Mouse (Mus musculus) T-helper 2 cell (primary cell): ENCODE results near the gene Gm3045.

Experiments
- in situ Hi-C: fragments of 300-600 bp; cut with MboI, MseI; formaldehyde crosslinking; loops from one replicate; pipeline ENCODE4 v1.15.1; 2025; ENCODE audit warnings: high pct_unique_total_duplicates

Gene Gm3045

DNA sequence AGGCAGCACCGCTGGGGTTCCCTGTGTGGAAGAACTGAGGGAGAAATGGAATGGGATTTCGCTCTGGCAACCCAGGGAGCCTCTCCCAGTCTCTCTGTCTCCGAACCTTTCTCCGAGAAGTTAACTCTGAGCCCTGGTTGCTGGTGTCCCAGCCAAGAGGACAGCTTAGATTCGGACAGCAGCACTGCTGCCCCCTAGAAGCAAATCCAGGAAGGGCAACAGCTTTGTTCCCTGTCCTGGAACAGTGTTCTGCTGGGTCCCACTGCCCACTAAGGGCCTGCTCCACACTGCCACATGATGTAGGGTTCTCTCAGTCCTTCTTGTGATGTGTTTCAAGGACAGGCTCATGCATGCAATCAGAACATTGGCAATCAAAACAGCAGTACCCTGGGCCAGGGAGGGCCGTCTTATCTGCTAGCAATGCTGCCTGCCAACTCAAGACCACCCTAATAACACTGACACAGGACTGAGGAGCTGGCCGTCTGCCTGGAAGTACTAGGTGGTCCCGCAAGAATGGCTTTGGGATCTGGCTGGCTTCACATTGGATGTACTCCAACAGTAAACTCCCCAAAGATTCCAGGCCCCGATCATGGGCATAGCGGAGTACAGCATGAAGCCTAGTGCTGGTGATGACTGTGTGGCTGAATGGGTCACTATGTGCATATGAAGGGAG lies 9.4 kb downstream of the Gm3045 start:
- in situ Hi-C loops: no loop called here

GRCm38 (mm10) chr13:56438211-56439075 lies 12.0 kb downstream of the Gm3045 start, which contains the start of gene Slc25a48:
Gene Slc25a48 (plus strand): TSS chr13:56438355.
- in situ Hi-C loops: no loop called here

DNA sequence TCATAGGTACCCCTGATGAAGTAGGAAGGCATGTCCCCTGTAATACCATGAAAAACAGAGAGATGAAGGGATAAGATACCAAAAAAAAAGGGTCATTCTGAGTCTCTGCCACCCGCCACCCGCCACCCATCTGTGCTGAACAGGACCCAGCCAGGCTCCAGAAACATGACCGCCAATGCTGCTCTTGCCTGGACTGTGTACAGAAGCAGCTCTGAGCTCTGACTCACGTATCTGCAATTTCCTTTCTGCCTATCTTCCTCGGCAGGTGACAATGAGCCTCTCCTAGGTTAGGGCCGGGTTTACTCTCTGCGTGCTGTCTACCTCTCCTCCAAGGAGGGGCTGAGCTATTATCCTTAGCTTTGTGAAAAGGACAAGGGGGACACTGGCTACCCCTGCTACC lies 17.0 kb downstream of the Gm3045 start:
- in situ Hi-C loops: no loop called here

- in situ Hi-C loops: no loop called here
Measured at GRCm38 (mm10) chr13:56444112-56444511, 17.7 kb downstream of the Gm3045 start.

GRCm38 (mm10) chr13:56444996-56445395 lies 18.6 kb downstream of the Gm3045 start:
- in situ Hi-C loops: no loop called here

DNA sequence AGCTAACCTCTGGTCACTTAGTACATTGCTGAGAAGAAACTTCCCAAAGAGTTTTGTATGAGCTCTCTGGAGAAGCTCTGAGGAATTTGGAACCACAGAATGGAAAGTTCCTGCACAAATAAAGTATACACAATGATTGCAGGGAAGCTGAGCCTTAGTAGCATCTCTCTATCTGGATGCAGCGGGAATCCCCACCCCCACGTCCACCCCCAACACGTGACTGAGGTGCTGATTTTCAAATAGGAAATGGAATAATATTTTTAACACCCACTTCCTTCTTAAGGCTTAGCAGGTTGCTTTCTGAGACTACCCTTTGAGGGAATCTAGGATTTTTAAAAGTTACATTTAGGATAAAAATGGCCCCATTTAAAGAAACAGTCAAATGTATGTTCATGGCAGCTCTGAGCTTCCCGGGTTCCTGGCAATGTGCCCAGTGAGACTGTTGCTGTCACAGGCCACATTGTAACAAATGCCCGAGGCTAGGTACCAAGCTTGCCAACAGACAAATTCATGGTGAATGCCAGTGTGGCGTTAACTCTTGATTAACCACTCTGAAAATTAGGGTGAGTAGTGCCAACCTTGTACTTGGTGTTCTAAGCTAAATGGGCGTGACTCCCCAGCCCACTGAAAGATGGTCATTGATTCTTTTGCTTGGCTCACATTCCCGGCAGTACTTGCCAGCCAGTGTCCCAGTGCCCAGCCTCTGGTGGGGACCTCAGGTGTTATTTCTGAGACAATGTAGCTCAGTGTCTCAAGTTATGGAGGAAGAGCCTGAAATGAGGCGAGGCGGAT lies 23.0 kb downstream of the Gm3045 start:
- in situ Hi-C loops: no loop called here

- in situ Hi-C loops: no loop called here
Measured at GRCm38 (mm10) chr13:56450035-56450434, 23.6 kb downstream of the Gm3045 start.

DNA sequence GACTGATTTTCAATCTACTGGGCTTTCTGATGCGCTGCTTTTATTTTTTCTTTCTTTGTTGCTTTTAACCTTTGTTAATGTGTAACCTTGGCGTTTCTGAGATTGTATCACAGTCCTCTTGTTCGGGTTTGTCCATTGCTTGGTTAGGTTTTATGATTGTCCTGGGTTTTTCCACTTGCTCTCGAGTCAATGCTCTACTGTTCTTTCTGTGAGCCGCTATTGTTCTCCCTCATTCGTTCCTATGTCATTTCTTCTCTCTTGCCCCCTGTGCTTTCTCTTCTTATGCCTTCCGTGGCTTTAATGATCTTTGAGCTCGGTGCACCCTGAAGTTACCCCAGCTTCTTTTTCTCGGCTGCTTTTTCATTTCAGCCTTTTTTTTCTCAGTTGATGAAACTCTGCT lies 31.6 kb downstream of the Gm3045 start:
- in situ Hi-C loops: no loop called here

GRCm38 (mm10) chr13:56461460-56461859 lies 35.1 kb downstream of the Gm3045 start:
- in situ Hi-C loops: no loop called here

DNA sequence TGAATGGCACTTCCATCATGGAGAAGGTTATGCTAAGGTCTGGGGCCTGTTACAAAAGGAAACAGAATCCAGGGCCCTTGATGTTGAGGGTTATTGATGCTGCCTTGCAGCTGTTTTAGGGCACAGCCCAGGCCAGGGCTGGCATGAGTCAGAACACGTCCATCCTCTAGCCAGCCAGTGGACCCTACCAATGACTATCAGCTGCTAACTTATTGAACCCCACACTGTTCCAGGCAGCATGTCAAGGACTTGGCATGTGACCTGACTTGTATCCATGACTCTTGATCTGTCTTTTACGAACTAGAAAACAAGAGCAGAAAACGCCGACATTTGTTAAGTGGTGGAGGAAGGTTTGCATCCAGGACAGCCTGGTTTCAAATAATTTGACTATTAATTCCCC lies 36.4 kb downstream of the Gm3045 start:
- in situ Hi-C loops: no loop called here

DNA sequence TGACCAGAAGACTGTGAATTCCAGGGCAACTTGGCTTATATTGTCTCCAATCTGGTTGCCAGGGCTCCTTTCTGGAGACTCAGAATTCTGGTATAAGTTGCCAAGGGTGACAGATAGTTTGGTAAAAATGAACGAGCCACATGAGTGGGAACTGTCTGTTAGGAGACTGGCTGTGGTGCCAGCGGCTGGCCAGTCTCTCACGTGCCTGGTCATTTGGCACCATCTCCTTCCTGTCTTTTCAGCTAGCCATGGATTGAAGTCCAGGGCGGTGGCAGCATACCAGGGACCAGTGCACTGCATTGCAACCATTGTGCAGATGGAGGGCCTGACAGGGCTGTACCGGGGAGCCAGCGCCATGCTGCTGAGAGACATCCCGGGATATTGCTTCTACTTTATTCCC lies 36.9 kb downstream of the Gm3045 start:
- in situ Hi-C loops: no loop called here

GRCm38 (mm10) chr13:56463750-56464149 lies 37.4 kb downstream of the Gm3045 start:
- in situ Hi-C loops: no loop called here

DNA sequence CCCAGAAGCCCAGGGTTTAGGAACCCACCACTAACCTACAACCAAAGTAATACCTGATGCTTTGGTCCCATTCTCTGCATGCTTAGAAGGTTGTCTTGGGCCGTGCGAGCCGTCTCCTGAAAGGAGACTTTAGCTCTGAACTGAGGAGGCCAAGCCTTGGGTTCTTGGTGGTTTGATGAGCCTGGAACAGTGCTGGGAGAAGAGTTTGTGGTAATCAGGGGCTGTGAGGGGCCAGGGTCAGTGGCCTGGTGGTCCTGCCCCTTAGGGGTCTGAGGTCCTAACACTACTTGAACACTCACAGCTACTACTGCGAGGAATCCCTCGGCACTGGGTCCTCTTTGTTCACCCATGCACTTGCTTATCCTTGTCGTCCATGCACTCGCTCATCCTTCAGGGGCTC lies 41.4 kb downstream of the Gm3045 start:
- in situ Hi-C loops: no loop called here

DNA sequence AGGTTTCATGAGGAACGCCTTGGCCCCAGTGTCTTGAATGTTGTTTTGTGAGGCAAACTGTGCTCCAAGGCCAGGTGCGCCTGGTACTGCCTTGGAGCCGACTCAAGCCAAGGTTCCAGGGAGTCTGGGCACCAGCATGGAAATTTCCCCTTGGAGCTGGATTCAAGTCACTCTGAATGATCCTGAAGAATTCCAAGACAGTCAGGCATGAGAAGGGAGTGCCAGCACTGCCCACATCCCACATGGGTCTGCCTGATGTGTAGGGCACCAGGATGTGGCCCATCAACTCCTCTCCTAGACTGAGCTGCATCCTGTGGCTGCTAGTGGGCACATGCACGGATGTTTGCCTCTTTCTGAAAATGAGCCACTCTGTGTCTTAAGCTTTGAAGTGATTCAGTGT lies 42.1 kb downstream of the Gm3045 start:
- in situ Hi-C loops: no loop called here

GRCm38 (mm10) chr13:56471211-56471610 lies 44.8 kb downstream of the Gm3045 start:
- in situ Hi-C loops: no loop called here

GRCm38 (mm10) chr13:56471951-56472350 lies 45.6 kb downstream of the Gm3045 start:
- in situ Hi-C loops: no loop called here

DNA sequence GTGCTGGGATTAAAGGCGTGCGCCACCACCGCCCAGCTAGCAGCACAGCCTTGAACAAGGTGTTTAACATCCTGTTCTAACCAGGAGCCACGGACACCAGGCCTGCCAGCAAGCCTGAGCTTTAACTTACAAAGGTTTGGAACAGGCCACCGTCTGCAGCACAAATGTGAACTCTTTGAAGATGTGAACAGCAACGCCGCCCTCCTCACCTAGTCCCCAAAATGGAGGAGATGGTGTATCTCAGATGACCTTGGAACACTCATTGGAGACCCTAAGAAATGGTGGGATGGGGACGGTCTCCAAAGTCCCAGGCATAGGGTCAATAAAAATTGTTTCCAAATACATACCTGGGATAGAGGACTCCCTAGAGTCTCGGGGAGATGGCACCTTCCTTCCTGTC lies 46.3 kb downstream of the Gm3045 start:
- in situ Hi-C loops: no loop called here

DNA sequence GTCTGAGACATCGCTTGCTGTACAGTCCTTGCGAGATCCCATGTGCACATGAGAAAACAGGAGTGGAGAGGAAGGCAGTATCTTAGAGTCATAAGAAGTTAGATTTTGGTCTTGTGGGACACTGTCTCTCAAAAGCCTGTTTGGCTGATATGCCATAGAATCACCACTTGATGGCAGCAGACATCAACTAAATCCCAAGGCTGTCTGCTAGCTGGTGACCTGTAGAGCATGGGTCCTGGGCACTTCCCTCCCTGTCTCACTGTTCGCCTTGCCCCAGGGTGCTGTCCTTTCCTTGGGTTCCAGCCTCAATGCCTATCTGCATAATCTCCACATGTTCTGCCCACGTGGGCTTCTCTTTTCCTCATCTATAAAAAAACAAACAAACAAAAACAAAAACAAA lies 49.0 kb downstream of the Gm3045 start:
- in situ Hi-C loops: loop anchor here (5.0 kb wide), 1 partner anchor 292 kb away; no protein-coding TSS in a partner anchor

DNA sequence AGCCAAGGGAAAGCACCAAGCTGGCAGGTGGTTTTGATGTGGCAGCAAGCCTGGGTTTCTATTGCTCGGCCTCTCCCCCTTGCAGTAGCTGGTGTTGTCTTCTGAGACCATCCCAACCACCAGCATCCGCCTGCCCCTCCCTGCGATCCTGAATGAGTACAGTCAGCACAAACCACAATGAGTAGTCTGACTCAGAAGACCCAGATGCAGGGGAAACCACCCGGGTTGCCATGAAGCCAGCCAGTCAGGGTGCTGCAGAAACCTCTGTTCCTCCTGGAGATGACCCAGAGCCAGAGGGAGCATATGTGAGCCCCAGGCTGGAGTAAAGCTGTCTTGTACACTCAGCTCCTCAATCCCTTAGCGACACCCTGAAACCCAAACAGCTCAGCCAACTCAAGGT lies 50.4 kb downstream of the Gm3045 start:
- in situ Hi-C loops: loop anchor here (5.0 kb wide), 1 partner anchor 291 kb away; no protein-coding TSS in a partner anchor

DNA sequence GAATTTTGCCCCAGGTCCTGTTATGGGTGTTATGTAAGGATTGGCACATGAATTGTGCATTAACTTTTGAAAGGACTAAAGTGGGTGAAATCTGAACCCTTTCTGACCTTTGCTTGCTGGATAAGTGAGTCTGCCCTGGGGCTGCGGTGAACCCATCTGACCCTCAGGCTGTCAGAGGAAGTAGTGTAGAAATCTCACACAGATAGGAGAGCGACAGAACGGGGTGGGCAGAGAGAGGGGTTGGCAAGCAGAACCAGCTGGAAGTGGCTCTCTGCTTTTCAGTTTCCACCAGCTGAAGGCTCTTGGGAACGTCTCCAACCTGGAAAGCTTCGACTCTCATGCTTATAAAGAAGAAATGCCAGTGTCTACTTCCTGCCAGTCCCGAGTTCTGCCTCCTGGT lies 50.9 kb downstream of the Gm3045 start:
- in situ Hi-C loops: loop anchor here (5.0 kb wide), 1 partner anchor 290 kb away; no protein-coding TSS in a partner anchor

- in situ Hi-C loops: loop anchor here (5.0 kb wide), 1 partner anchor 289 kb away; no protein-coding TSS in a partner anchor
Measured at GRCm38 (mm10) chr13:56478027-56478426, 51.6 kb downstream of the Gm3045 start.

GRCm38 (mm10) chr13:56482146-56482545 lies 55.8 kb downstream of the Gm3045 start, which contains the start of gene Il9:
Gene Il9 (minus strand): TSS chr13:56482246.
- in situ Hi-C loops: no loop called here
